ENCODE assay signal across 12 mouse cellular contexts in genomic region chr6:89286286-89286655, GRCm38 (mm10).
DNase-seq lines count a peak whose midpoint lies in the region; ATAC-seq and TF ChIP-seq lines count a peak whose summit lies in the region.
"Had no signal": no experiment of that assay in that cellular context is flagged by ENCODE, and none has a peak within 500 bp of the region (broad histone marks: within the 10 kb centered on the region; RNA-seq: fewer than 3 reads in every experiment).

No protein-coding gene starts in this region.

- no peak overlapping the region for H3K4me3 ChIP-seq in hindbrain, embryonic 12.5 days
- H3K4me3 ChIP-seq in hindbrain, embryonic 11.5 days (ENCODE audit: low read depth, low read length), result no peak overlapping the region
- H3K4me3 ChIP-seq in ES-E14 (ENCODE audit: insufficient read depth in 1 of 2, low read depth in 1 of 2, low read length in 2 of 2, poor library complexity in 1 of 2, severe bottlenecking in 1 of 2), result no peak overlapping the region
- no peak overlapping the region for H3K4me3 ChIP-seq in midbrain, postnatal 0 days (ENCODE audit: low read depth, low read length)
- H3K4me3 ChIP-seq: embryonic facial prominence, embryonic 12.5 days; heart, embryonic 12.5 days; myocyte; neural tube, embryonic 15.5 days had no signal

- no peak for ATAC-seq in hindbrain, embryonic 12.5 days (ENCODE audit: low FRiP score)
- no peak for ATAC-seq in hindbrain, embryonic 11.5 days (ENCODE audit: low FRiP score)
- ATAC-seq in midbrain, postnatal 0 days (ENCODE audit: low FRiP score), result 0 out of 2 replicates have a peak, but pooled peaks have one; percentile 14
- ATAC-seq in granulocyte monocyte progenitor cell, adult 5-6 weeks (replicated peaks; ENCODE audit: poor library complexity, severe bottlenecking), result no peak

- H3K9me3 ChIP-seq in hindbrain, embryonic 12.5 days (replicated peaks), result 0 out of 2 replicates have a peak, but pooled peaks cover 4% of the 10 kb centered on the region
- no peaks in the 10 kb centered on the region for H3K9me3 ChIP-seq in hindbrain, embryonic 11.5 days (ENCODE audit: control insufficient read depth, low read length)
- no peaks in the 10 kb centered on the region for H3K9me3 ChIP-seq in ES-E14 (ENCODE audit: control insufficient read depth, insufficient read depth, low read depth, low read length)
- no peaks in the 10 kb centered on the region for H3K9me3 ChIP-seq in midbrain, postnatal 0 days (ENCODE audit: low read length)
- H3K9me3 ChIP-seq: embryonic facial prominence, embryonic 12.5 days; neural tube, embryonic 15.5 days had no signal

- no peaks in the 10 kb centered on the region for H3K36me3 ChIP-seq in hindbrain, embryonic 12.5 days
- H3K36me3 ChIP-seq in hindbrain, embryonic 11.5 days (ENCODE audit: control insufficient read depth, insufficient read depth, low read length), result no peaks in the 10 kb centered on the region
- peaks cover 2% of the 10 kb centered on the region; the same call in 1 of the 2 replicates for H3K36me3 ChIP-seq in ES-E14 (ENCODE audit: control insufficient read depth, insufficient read depth, low read length, poor library complexity, severe bottlenecking)
- H3K36me3 ChIP-seq in midbrain, postnatal 0 days (ENCODE audit: insufficient read depth, low read length), result no peaks in the 10 kb centered on the region
- H3K36me3 ChIP-seq: embryonic facial prominence, embryonic 12.5 days; heart, embryonic 12.5 days; neural tube, embryonic 15.5 days had no signal

- no peak overlapping the region for H3K9ac ChIP-seq in hindbrain, embryonic 12.5 days
- no peak overlapping the region for H3K9ac ChIP-seq in hindbrain, embryonic 11.5 days (ENCODE audit: low read depth, low read length)
- H3K9ac ChIP-seq in ES-E14 (ENCODE audit: insufficient read depth, low read depth, low read length, poor library complexity, severe bottlenecking), result peak overlapping the region; percentile 53; the same call in 1 of the 2 replicates
- no peak overlapping the region for H3K9ac ChIP-seq in midbrain, postnatal 0 days (replicated peaks; ENCODE audit: low read length, poor library complexity, severe bottlenecking)
- H3K9ac ChIP-seq: embryonic facial prominence, embryonic 12.5 days; heart, embryonic 12.5 days; neural tube, embryonic 15.5 days had no signal

- H3K27ac ChIP-seq in hindbrain, embryonic 12.5 days, result peak overlapping the region; percentile 35; the same call in 1 of the 2 replicates
- H3K27ac ChIP-seq in hindbrain, embryonic 11.5 days (ENCODE audit: low read depth, low read length), result no peak overlapping the region
- peak overlapping the region; percentile 41 for H3K27ac ChIP-seq in ES-E14 (ENCODE audit: insufficient read depth, low read depth, low read length, poor library complexity, severe bottlenecking)
- peak overlapping the region; percentile 57 for H3K27ac ChIP-seq in midbrain, postnatal 0 days (ENCODE audit: low read depth, low read length)
- H3K27ac ChIP-seq: embryonic facial prominence, embryonic 12.5 days; neural tube, embryonic 15.5 days had no signal

- WGBS in hindbrain, embryonic 12.5 days, result 49% methylated on average over 3 of the region's 3 CpGs
- 73% methylated on average over 3 of the region's 3 CpGs for WGBS in hindbrain, embryonic 11.5 days
- 72% methylated on average over 3 of the region's 3 CpGs for WGBS in midbrain, postnatal 0 days

- no peak for DNase-seq in hindbrain, embryonic 11.5 days (ENCODE audit: low spot score)
- no peak for DNase-seq in ES-E14 (ENCODE audit: low read depth, low spot score)
- peak; percentile 5 for DNase-seq in induced T-regulatory cell, adult 2 months (ENCODE audit: low read depth)
- DNase-seq in midbrain, postnatal 0 days (ENCODE audit: low spot score), result no peak
- no peak for DNase-seq in yolk sac, embryonic 10.5 days (ENCODE audit: low spot score)
- DNase-seq: layer of hippocampus, postnatal 36 days had no signal

- peaks cover 27% of the 10 kb centered on the region for H3K4me1 ChIP-seq in hindbrain, embryonic 12.5 days
- H3K4me1 ChIP-seq in hindbrain, embryonic 11.5 days (replicated peaks; ENCODE audit: control insufficient read depth, insufficient read depth, low read length), result peaks cover 7% of the 10 kb centered on the region; the same call in 1 of the 2 replicates
- H3K4me1 ChIP-seq in ES-E14 (ENCODE audit: control insufficient read depth in 2 of 2, insufficient read depth in 2 of 2, low read length in 2 of 2, poor library complexity in 1 of 2), result peaks cover 0 to 46% of the 10 kb centered on the region in 2 experiments; a peak in 2 of 4 replicates
- H3K4me1 ChIP-seq in midbrain, postnatal 0 days (ENCODE audit: insufficient read depth, low read length), result peaks cover 14% of the 10 kb centered on the region

- no peaks in the 10 kb centered on the region for H3K27me3 ChIP-seq in hindbrain, embryonic 12.5 days
- no peaks in the 10 kb centered on the region for H3K27me3 ChIP-seq in hindbrain, embryonic 11.5 days (ENCODE audit: control insufficient read depth, insufficient read depth, low read length)
- H3K27me3 ChIP-seq in midbrain, postnatal 0 days (ENCODE audit: insufficient read depth, low read length), result no peaks in the 10 kb centered on the region
- H3K27me3 ChIP-seq: embryonic facial prominence, embryonic 12.5 days; heart, embryonic 12.5 days; neural tube, embryonic 15.5 days had no signal

- H3K4me2 ChIP-seq in hindbrain, embryonic 12.5 days (replicated peaks), result no peak overlapping the region
- H3K4me2 ChIP-seq in hindbrain, embryonic 11.5 days (replicated peaks; ENCODE audit: low read depth, low read length), result no peak overlapping the region
- H3K4me2 ChIP-seq in midbrain, postnatal 0 days (ENCODE audit: low read depth, low read length, poor library complexity, severe bottlenecking), result no peak overlapping the region
- H3K4me2 ChIP-seq: embryonic facial prominence, embryonic 12.5 days; heart, embryonic 12.5 days; neural tube, embryonic 15.5 days had no signal

- in situ Hi-C loops in ES-E14 (cut with MboI; ENCODE audit: low sequenced_read_pairs in 2 of 2, unreplicated experiment in 2 of 2), result no loop called here

- no peak for TF ChIP-seq CTCF in midbrain, postnatal 0 days (IDR thresholded peaks at IDR 0.05)

TF ChIP-seq in ES-E14, 5 proteins besides CTCF, POLR2A, EP300 and RAD21:
- TF ChIP-seq ZC3H11A (IDR thresholded peaks at IDR 0.05; ENCODE audit: borderline replicate concordance, low read depth, low read length), result no peak
- no peak for TF ChIP-seq HCFC1 (IDR thresholded peaks at IDR 0.05; ENCODE audit: borderline replicate concordance, insufficient read depth, low read length)
TF ChIP-seq in ES-E14: peak in this region for 0.
